Mouse (Mus musculus): ENCODE measurements around the gene Mvk. TPM values are rescaled to one million over a fixed set of nuclear protein-coding genes. Genes with fewer than 3 reads are reported as not detected.

Gene Mvk
- polyA plus RNA-seq, 1 experiment from 2014 or later: 62.3 TPM

DNA sequence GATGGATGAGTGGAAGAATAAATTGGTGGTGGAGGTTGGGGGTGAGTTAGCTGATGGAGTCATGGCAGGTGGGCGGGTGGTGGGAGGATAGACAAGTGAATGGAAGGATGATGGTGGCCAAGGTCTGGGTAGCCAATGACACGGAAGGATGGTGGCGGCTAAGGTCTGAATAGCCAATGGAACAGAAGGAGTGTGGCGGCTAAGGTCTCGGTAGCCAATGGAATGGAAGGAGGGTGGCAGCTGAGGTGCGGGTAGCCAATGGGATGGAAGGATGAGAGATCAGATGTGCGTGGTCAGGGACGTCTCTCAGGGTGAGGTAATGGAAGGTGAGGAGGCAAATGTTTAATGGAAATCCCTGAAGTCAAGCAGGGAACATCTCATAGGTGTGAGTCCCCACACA is 46.2 kb downstream of the Mvk start:
- Histone ChIP-seq H3K4me3 (no peak overlapping the region), H3K4me1 (peaks cover 5% of the 10 kb centered on the region; the same call in 1 of the 2 replicates), H3K36me3 (no peaks in the 10 kb centered on the region), H3K27ac (replicated peaks) (no peak overlapping the region), H3K9me3 (replicated peaks) (peaks cover 6% of the 10 kb centered on the region; the same call in 1 of the 2 replicates), H3K27me3 (ENCODE audit: low read depth, poor library complexity, severe bottlenecking) (no peaks in the 10 kb centered on the region)
- WGBS: 92% methylated on average over 8 of the region's 8 CpGs
- DNase-seq (ENCODE audit: low spot score): no peak

DNA sequence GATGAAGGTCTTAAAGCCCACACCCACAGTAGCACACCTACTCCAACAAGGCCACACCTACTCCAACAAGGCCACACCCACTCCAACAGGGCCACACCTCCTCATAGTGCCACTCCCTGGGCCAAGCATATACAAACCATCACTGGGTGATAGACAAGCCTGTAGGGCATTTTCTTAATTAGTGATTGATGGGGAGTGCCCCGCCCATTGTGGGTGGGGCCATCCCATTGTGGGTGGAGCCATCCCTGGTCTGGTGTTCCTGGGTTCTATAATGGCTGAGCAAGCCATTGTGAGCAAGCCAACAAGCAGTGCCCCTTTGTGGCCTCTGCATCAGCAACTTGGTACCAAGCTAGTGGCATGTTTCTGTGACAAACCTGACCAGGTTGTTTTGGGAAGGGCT is 50.7 kb downstream of the Mvk start:
- no peak for DNase-seq (ENCODE audit: low spot score)
- H3K9me3 ChIP-seq (replicated peaks): peaks cover 6% of the 10 kb centered on the region; the same call in 1 of the 2 replicates
- H3K4me3 ChIP-seq: no peak overlapping the region
- WGBS: 39% methylated on average over 1 of the region's 1 CpGs
- H3K27me3 ChIP-seq (ENCODE audit: low read depth, poor library complexity, severe bottlenecking): no peaks in the 10 kb centered on the region
- H3K36me3 ChIP-seq: no peaks in the 10 kb centered on the region
- no peaks in the 10 kb centered on the region; the same call in 1 of the 2 replicates for H3K4me1 ChIP-seq
- no peak overlapping the region for H3K27ac ChIP-seq (replicated peaks)

DNA sequence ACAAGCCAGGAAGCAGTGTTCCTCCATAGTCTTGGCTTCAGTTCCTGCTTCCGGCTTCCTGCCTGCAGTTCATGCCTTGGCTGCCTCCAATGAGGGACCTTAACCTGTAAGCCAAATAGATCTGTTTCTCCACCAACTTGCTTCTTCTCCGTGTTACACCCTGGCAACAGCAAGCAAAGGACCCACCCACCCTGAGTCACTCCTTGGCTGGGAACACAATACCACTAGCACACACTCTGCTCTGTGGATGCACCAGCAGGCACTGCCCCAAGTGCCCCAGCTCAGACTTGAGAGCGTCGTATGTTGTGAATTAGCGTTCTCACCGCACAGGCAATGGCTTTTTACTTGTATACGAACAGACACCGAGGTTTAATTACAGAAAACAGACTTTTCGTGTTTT is 57.2 kb downstream of the Mvk start:
- WGBS: 84% methylated on average over 9 of the region's 9 CpGs
- Histone ChIP-seq H3K36me3 (no peaks in the 10 kb centered on the region), H3K4me3 (no peak overlapping the region), H3K27me3 (ENCODE audit: low read depth, poor library complexity, severe bottlenecking) (no peaks in the 10 kb centered on the region), H3K9me3 (replicated peaks) (no peaks in the 10 kb centered on the region), H3K27ac (replicated peaks) (no peak overlapping the region), H3K4me1 (no peaks in the 10 kb centered on the region; the same call in none of the 2 replicates)
- no peak for DNase-seq (ENCODE audit: low spot score)

DNA sequence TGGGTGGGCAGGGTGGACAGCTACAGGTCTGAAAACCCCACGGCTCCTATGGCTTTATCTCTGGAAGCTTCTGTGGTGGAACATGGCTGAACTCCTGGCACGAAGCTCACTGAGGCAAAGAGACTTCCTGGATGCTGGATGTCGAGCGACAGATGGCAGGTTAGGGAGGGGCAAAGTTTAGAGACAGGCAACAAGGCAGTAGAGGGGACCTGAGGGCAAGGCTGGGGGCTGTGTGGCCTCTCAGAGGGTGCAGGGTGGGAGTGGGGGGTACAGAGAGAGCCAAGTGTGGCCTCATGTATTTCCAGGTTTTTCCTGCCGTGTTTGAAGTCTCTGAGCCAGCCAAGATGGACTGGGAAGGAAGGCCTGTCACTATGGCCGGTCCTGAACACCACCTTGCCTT is 60.8 kb downstream of the Mvk start:
- Histone ChIP-seq H3K9me3 (replicated peaks) (no peaks in the 10 kb centered on the region), H3K36me3 (no peaks in the 10 kb centered on the region), H3K4me1 (peaks cover 12% of the 10 kb centered on the region), H3K27ac (replicated peaks) (0 out of 2 replicates have a peak overlapping the region, but pooled peaks have one; percentile 10), H3K4me3 (no peak overlapping the region), H3K27me3 (ENCODE audit: low read depth, poor library complexity, severe bottlenecking) (peaks cover 4% of the 10 kb centered on the region; the same call in 1 of the 2 replicates)
- 81% methylated on average over 6 of the region's 6 CpGs for WGBS
- DNase-seq (ENCODE audit: low spot score): no peak

DNA sequence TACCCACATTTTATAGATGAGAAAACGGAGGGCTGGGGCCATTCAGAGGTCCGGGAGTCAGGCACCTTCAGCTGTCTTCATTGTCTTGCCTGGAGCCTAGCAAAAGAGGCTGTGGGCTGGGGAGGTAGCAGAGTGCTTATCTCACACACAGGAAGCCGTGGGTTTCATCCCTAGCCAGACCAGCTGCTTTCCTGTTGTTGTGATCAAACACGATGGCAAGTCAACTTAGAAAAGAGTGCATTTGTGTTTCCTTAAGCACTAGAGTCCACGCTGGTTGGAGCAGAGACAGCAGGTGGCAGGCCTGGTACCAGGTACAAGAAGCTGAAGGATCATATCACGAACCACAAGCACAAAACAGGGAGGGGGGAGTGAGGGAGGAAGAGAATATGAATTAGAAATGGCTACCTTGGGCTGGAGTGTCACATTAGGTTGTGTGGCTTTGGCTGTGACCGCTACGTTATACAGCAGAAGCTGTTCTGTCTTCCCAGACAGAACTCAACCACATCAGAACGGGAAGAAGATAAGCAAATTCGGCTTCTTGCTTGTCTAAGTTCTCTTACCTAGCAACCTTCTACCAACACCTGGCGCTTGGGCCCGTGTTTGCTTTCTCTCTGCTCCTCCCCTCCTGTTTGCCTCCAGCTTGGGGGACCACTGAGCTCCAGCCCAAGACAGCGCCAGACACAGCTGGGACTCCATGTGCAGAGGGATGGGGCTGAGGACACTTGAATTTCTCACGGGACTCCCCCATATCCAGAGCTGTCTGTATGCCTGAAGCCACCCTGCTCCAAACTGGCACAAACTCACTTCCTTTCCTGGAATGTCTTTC is 61.4 kb downstream of the Mvk start:
- Histone ChIP-seq H3K36me3 (no peaks in the 10 kb centered on the region), H3K4me3 (no peak overlapping the region), H3K4me1 (peaks cover 12% of the 10 kb centered on the region), H3K9me3 (replicated peaks) (no peaks in the 10 kb centered on the region), H3K27me3 (ENCODE audit: low read depth, poor library complexity, severe bottlenecking) (peaks cover 5% of the 10 kb centered on the region; the same call in 1 of the 2 replicates), H3K27ac (replicated peaks) (peak overlapping the region; percentile 10; the same call in 1 of the 2 replicates)
- 76% methylated on average over 14 of the region's 14 CpGs for WGBS
- no peak for DNase-seq (ENCODE audit: low spot score)

DNA sequence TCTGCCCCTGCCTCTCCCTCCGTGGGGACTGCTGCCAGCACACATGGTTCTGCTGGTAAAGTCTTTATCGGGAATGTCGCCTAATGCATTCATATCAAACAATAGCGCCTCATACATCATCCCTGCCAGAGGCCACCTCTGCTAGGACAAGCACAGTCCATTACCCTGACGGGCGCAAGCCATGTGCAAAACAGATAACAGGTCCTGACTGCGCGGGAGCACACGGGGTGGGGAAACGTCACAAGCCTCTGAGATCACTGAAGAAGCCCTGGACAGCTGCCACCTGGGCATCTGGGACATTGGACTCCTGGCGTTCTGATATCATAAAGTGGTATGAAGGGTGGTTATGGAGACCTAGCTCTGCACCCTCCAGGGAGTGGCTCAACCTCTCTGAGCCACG is 63.3 kb downstream of the Mvk start:
- Histone ChIP-seq H3K9me3 (replicated peaks) (no peaks in the 10 kb centered on the region), H3K4me1 (peaks cover 12% of the 10 kb centered on the region), H3K36me3 (no peaks in the 10 kb centered on the region), H3K4me3 (no peak overlapping the region), H3K27me3 (ENCODE audit: low read depth, poor library complexity, severe bottlenecking) (peaks cover 24% of the 10 kb centered on the region), H3K27ac (replicated peaks) (0 out of 2 replicates have a peak overlapping the region, but pooled peaks have one; percentile 23)
- DNase-seq (ENCODE audit: low spot score): no peak
- WGBS: 92% methylated on average over 12 of the region's 12 CpGs

DNA sequence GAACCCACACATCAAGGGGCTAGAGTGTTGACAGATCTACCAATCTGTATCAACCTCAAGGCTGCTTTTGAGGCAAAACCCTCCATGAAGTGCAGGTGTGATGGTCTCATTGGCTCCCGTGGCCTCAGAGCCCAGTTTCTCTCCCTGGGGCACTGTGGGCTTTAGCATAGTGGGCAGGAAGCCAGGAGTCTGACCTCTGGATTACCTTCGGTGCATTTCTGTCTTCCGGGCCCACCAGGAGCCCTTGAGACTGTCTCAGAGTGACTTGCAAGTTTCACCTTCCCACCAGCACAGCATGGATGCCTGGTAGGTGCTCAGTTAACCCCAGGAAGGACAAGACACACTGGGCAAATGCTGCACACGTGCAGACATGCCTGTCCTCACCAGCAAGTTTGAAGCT is 63.9 kb downstream of the Mvk start:
- DNase-seq (ENCODE audit: low spot score): no peak
- peaks cover 29% of the 10 kb centered on the region for H3K27me3 ChIP-seq (ENCODE audit: low read depth, poor library complexity, severe bottlenecking)
- no peaks in the 10 kb centered on the region for H3K36me3 ChIP-seq
- H3K9me3 ChIP-seq (replicated peaks): no peaks in the 10 kb centered on the region
- H3K27ac ChIP-seq (replicated peaks): no peak overlapping the region
- H3K4me1 ChIP-seq: peaks cover 16% of the 10 kb centered on the region
- no peak overlapping the region for H3K4me3 ChIP-seq
- WGBS: 88% methylated on average over 4 of the region's 4 CpGs

DNA sequence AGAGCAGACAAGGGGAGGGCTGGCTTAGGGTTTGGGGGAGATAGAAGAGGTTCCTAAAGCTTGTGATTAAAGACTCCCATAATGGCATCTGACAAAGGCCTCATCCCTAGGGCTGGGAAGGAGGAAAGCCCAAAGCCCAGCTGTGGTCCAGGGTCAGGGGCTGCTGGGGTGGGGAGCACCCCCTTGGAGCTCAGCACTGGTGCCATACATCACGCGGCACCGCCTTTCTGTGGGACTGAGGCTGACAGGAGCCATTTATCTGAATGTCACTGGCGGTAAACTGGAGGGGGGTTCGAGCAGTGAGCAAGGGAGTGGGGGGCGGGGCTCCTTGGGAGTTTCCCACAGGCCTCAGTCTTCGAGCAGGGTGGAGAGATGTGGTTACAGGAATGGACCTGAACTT is 65.4 kb downstream of the Mvk start:
- Histone ChIP-seq H3K4me1 (peaks cover 31% of the 10 kb centered on the region), H3K27me3 (ENCODE audit: low read depth, poor library complexity, severe bottlenecking) (peaks cover 44% of the 10 kb centered on the region), H3K9me3 (replicated peaks) (no peaks in the 10 kb centered on the region), H3K27ac (replicated peaks) (no peak overlapping the region), H3K4me3 (no peak overlapping the region), H3K36me3 (no peaks in the 10 kb centered on the region)
- no peak for DNase-seq (ENCODE audit: low spot score)
- WGBS: 89% methylated on average over 7 of the region's 7 CpGs

Small RNAs within 50 kb of the gene (microRNA-seq; reads per million reads assigned to microRNA genes)
- not detected for gene Mir7027

Other genes starting within 250 kb of the Mvk start
- 7.2 and 11.1 TPM in 2 replicates for gene Foxn4, start 170.5 kb upstream of the Mvk start, polyA plus RNA-seq (2016; fragmentation: Nextera tagmentation; extraction: Ambion mirVana)
- 0.57 and 0.75 TPM in 2 replicates for gene Myo1h, start 155.1 kb upstream of the Mvk start, polyA plus RNA-seq (2016; fragmentation: Nextera tagmentation; extraction: Ambion mirVana)
- gene Kctd10, start 63.8 kb upstream of the Mvk start, polyA plus RNA-seq (2016; fragmentation: Nextera tagmentation; extraction: Ambion mirVana): 103 and 114 TPM in 2 replicates
- 49.8 and 56.9 TPM in 2 replicates for gene Ube3b, start 63.7 kb upstream of the Mvk start, polyA plus RNA-seq (2016; fragmentation: Nextera tagmentation; extraction: Ambion mirVana)
- 32.4 and 34.1 TPM in 2 replicates for gene Mmab, start 209 bp upstream of the Mvk start, polyA plus RNA-seq (2016; fragmentation: Nextera tagmentation; extraction: Ambion mirVana)
- 4.0 and 5.1 TPM in 2 replicates for gene Fam222a, start 123.7 kb downstream of the Mvk start, polyA plus RNA-seq (2016; fragmentation: Nextera tagmentation; extraction: Ambion mirVana)
- 0.12 and 0.27 TPM in 2 replicates for gene Trpv4, start 214.2 kb downstream of the Mvk start, polyA plus RNA-seq (2016; fragmentation: Nextera tagmentation; extraction: Ambion mirVana)
- 81.8 and 83.0 TPM in 2 replicates for gene Gltp, start 246.7 kb downstream of the Mvk start, polyA plus RNA-seq (2016; fragmentation: Nextera tagmentation; extraction: Ambion mirVana)

All from midbrain, embryonic 10.5 days (tissue).